26 mouse cellular contexts compared by ENCODE assay signal in genomic region chr13:116174976-116175375, GRCm38 (mm10).
A peak's percentile ranks its signal among the peaks of the same experiment; 100 is the strongest.
DNase-seq lines count a peak whose midpoint lies in the region; ATAC-seq and TF ChIP-seq lines count a peak whose summit lies in the region.
"Had no signal": no experiment of that assay in that cellular context is flagged by ENCODE, and none has a peak within 500 bp of the region (broad histone marks: within the 10 kb centered on the region; RNA-seq: fewer than 3 reads in every experiment).

No protein-coding gene starts in this region.

- WGBS in forebrain, embryonic 14.5 days, result 4% methylated on average over 3 of the region's 3 CpGs
- 0% methylated on average over 3 of the region's 3 CpGs for WGBS in forebrain, embryonic 12.5 days
- 9% methylated on average over 3 of the region's 3 CpGs for WGBS in embryonic facial prominence, embryonic 14.5 days

- no peak for TF ChIP-seq POLR2A in brain, embryonic 14.5 days (IDR thresholded peaks at IDR 0.05; ENCODE audit: borderline replicate concordance, extremely low read depth, insufficient read depth, insufficient read length, poor library complexity, severe bottlenecking)

- no peak overlapping the region for H3K27ac ChIP-seq in forebrain, embryonic 14.5 days (ENCODE audit: low read depth, low read length)
- H3K27ac ChIP-seq in forebrain, embryonic 12.5 days, result no peak overlapping the region
- H3K27ac ChIP-seq in embryonic facial prominence, embryonic 14.5 days (replicated peaks; ENCODE audit: low read depth, low read length), result no peak overlapping the region
- H3K27ac ChIP-seq: heart, embryonic 10.5 days; heart, embryonic 15.5 days; liver, embryonic 14.5 days; neural tube, embryonic 12.5 days; stomach, embryonic 15.5 days had no signal

- no peaks in the 10 kb centered on the region for H3K27me3 ChIP-seq in forebrain, embryonic 14.5 days (replicated peaks; ENCODE audit: control insufficient read depth, insufficient read depth, low read length)
- peaks cover 9% of the 10 kb centered on the region; the same call in 1 of the 2 replicates for H3K27me3 ChIP-seq in forebrain, embryonic 12.5 days
- H3K27me3 ChIP-seq in embryonic facial prominence, embryonic 14.5 days (replicated peaks; ENCODE audit: control insufficient read depth, insufficient read depth, low read length), result no peaks in the 10 kb centered on the region
- H3K27me3 ChIP-seq: heart, embryonic 15.5 days; neural tube, embryonic 12.5 days; stomach, embryonic 15.5 days had no signal

- no peaks in the 10 kb centered on the region for H3K36me3 ChIP-seq in forebrain, embryonic 14.5 days (ENCODE audit: control insufficient read depth, insufficient read depth, low read length)
- H3K36me3 ChIP-seq in forebrain, embryonic 12.5 days (replicated peaks), result no peaks in the 10 kb centered on the region
- no peaks in the 10 kb centered on the region for H3K36me3 ChIP-seq in embryonic facial prominence, embryonic 14.5 days (ENCODE audit: control insufficient read depth, insufficient read depth, low read length)
- H3K36me3 ChIP-seq: heart, embryonic 10.5 days; heart, embryonic 15.5 days; neural tube, embryonic 12.5 days; stomach, embryonic 15.5 days had no signal

- H3K9me3 ChIP-seq in forebrain, embryonic 14.5 days (replicated peaks; ENCODE audit: control insufficient read depth, low read length), result no peaks in the 10 kb centered on the region
- H3K9me3 ChIP-seq in forebrain, embryonic 12.5 days, result no peaks in the 10 kb centered on the region
- H3K9me3 ChIP-seq in embryonic facial prominence, embryonic 14.5 days (ENCODE audit: control insufficient read depth, low read length), result no peaks in the 10 kb centered on the region
- H3K9me3 ChIP-seq: heart, embryonic 10.5 days; heart, embryonic 15.5 days; neural tube, embryonic 12.5 days; stomach, embryonic 15.5 days had no signal

- no peak overlapping the region for H3K4me2 ChIP-seq in forebrain, embryonic 14.5 days (ENCODE audit: low read length)
- no peak overlapping the region for H3K4me2 ChIP-seq in forebrain, embryonic 12.5 days
- no peak overlapping the region for H3K4me2 ChIP-seq in embryonic facial prominence, embryonic 14.5 days (ENCODE audit: low read depth, low read length)
- H3K4me2 ChIP-seq: heart, embryonic 15.5 days; neural tube, embryonic 12.5 days; stomach, embryonic 15.5 days had no signal

- peak; percentile 23 for DNase-seq in forebrain, embryonic 14.5 days (ENCODE audit: low spot score)
- peak; percentile 65 for DNase-seq in brain, embryonic 14.5 days (ENCODE audit: low read depth)
- DNase-seq in embryonic facial prominence, embryonic 14.5 days (ENCODE audit: low spot score), result peak; percentile 38
- DNase-seq in retina, embryonic 14.5 days (ENCODE audit: low spot score), result peak; percentile 70
- DNase-seq in kidney, postnatal 14 days, result no peak
- DNase-seq in heart, adult 8-10 months (ENCODE audit: low spot score), result no peak
- DNase-seq: adrenal gland, postnatal 25 days; cerebellum, adult 2 months; cerebellum, postnatal 25 days; gastrocnemius, postnatal 10 days; kidney, adult 9 months; kidney, postnatal 10 days; layer of hippocampus, adult 9-11 months; liver; lung, adult 2 months; lung, postnatal 10 days; right cerebral cortex, postnatal 25 days had no signal

- TF ChIP-seq CTCF in brain, embryonic 14.5 days (IDR thresholded peaks at IDR 0.05; ENCODE audit: borderline replicate concordance, extremely low read depth, insufficient read depth, insufficient read length), result no peak

- H3K9ac ChIP-seq in forebrain, embryonic 14.5 days (ENCODE audit: low read length), result no peak overlapping the region
- no peak overlapping the region for H3K9ac ChIP-seq in forebrain, embryonic 12.5 days
- H3K9ac ChIP-seq in embryonic facial prominence, embryonic 14.5 days (ENCODE audit: low read depth, low read length), result no peak overlapping the region
- H3K9ac ChIP-seq: heart, embryonic 15.5 days; liver, embryonic 14.5 days; neural tube, embryonic 12.5 days; stomach, embryonic 15.5 days had no signal

- no peak for ATAC-seq in forebrain, embryonic 14.5 days
- ATAC-seq in forebrain, embryonic 12.5 days (ENCODE audit: low FRiP score), result no peak
- no peak for ATAC-seq in embryonic facial prominence, embryonic 14.5 days (ENCODE audit: low read depth)
- ATAC-seq: CD4-positive, CD25-positive, alpha-beta regulatory T cell, adult 4 months; intestine, embryonic 16.5 days had no signal

- no peaks in the 10 kb centered on the region for H3K4me1 ChIP-seq in forebrain, embryonic 14.5 days (ENCODE audit: control insufficient read depth, insufficient read depth, low read length)
- 0 out of 2 replicates have a peak, but pooled peaks cover 7% of the 10 kb centered on the region for H3K4me1 ChIP-seq in forebrain, embryonic 12.5 days
- no peaks in the 10 kb centered on the region for H3K4me1 ChIP-seq in embryonic facial prominence, embryonic 14.5 days (ENCODE audit: control insufficient read depth, insufficient read depth, low read length)
- H3K4me1 ChIP-seq: heart, embryonic 10.5 days; heart, embryonic 15.5 days; neural tube, embryonic 12.5 days; stomach, embryonic 15.5 days had no signal

- no peak overlapping the region for H3K4me3 ChIP-seq in forebrain, embryonic 14.5 days (ENCODE audit: low read depth, low read length)
- H3K4me3 ChIP-seq in forebrain, embryonic 12.5 days (replicated peaks), result no peak overlapping the region
- H3K4me3 ChIP-seq in embryonic facial prominence, embryonic 14.5 days (ENCODE audit: low read depth, low read length), result no peak overlapping the region
- H3K4me3 ChIP-seq: heart, embryonic 10.5 days; heart, embryonic 15.5 days; myocyte; neural tube, embryonic 12.5 days; stomach, embryonic 15.5 days had no signal

Comparison
In these comparisons a context has a peak if more than half of its experiments do, and no peak if none do; other contexts are left out.
1. DNase-seq: peak in forebrain, embryonic 14.5 days (single experiment), brain, embryonic 14.5 days (single experiment), embryonic facial prominence, embryonic 14.5 days (single experiment) and retina, embryonic 14.5 days (single experiment); none in kidney, postnatal 14 days (single experiment) and heart, adult 8-10 months (single experiment).